Mouse (Mus musculus): ENCODE measurements at regions not wholly inside any gene's neighbourhood (a gene's known extent, or its start where the extent isn't known, plus 50 kb on each side); places are given as distances from the start of the nearest gene placed in this dataset.
"Not testable (repeated sequence)": the region's sequence is repeated elsewhere in the genome, so short reads cannot be mapped to it uniquely, and the experiment has no call there.

DNA sequence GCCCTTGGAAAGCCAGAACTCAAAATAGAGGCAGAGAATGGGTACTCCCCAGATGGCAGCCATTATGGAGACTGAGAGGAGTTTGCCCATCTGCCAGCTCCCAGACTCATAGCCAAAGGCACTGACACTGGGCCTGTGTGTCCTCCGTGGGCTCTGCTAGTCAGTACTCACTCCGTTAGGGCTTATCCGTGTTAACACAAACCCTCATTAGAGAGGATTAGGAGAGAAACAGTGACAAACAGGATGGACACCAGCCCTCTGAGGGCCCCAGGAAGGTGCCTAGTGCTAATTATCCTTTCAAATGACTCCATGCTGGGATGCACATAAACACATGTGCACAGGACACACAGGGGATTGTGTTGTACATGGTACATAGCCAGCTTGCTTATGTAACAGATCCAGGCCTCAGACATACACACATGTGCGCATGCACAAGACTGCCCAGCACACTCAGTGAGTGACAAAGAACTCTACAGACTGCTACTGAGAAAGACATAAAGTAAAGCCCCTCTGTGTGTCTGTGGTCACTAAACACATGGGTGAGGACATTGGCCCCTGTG is 267.6 kb upstream of the Irx1 start:
- 81% methylated on average over 4 of the region's 4 CpGs for WGBS (ENCODE audit: insufficient replicate concordance)
- ATAC-seq (replicated peaks; ENCODE audit: insufficient number of reproducible peaks, low FRiP score, low TSS enrichment): no peak
- no peaks in the 10 kb centered on the region for H3K9me3 ChIP-seq (replicated peaks; ENCODE audit: control insufficient read depth, low read length)
- no peak overlapping the region for H3K4me3 ChIP-seq (ENCODE audit: low read depth, low read length)
- no peak overlapping the region for H3K27ac ChIP-seq (ENCODE audit: low read depth, low read length)
- no peak overlapping the region for H3K4me2 ChIP-seq
- H3K36me3 ChIP-seq (ENCODE audit: control insufficient read depth, insufficient read depth, low read length): no peaks in the 10 kb centered on the region
- no peaks in the 10 kb centered on the region for H3K4me1 ChIP-seq (ENCODE audit: control insufficient read depth, insufficient read depth, low read length)
- H3K9ac ChIP-seq (ENCODE audit: low read depth, low read length): no peak overlapping the region
- no peaks in the 10 kb centered on the region for H3K27me3 ChIP-seq (ENCODE audit: control insufficient read depth, insufficient read depth, low read length)

DNA sequence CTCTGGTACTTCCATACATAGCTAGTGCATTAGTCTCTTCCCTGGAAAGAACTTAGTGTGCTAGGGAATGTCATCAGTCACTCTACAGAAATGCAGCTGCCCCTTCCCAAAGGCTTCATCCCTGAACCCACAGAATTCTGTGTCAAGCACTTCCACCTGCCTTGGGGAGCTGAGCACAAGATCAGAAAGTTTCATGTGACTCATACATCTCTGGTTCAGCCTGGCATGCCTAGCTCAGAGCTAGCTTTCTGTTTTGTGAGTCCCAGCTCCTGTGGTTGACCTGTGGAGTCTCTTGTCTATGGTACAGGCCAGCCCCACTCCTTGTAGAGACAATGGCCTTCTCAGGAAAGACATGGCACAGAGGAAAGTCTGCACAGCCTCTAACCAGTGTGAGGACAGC is 268.6 kb upstream of the Irx1 start:
- Histone ChIP-seq H3K9ac (ENCODE audit: low read depth, low read length) (no peak overlapping the region), H3K4me1 (ENCODE audit: control insufficient read depth, insufficient read depth, low read length) (no peaks in the 10 kb centered on the region)
- no peak for ATAC-seq (replicated peaks; ENCODE audit: insufficient number of reproducible peaks, low FRiP score, low TSS enrichment)

DNA sequence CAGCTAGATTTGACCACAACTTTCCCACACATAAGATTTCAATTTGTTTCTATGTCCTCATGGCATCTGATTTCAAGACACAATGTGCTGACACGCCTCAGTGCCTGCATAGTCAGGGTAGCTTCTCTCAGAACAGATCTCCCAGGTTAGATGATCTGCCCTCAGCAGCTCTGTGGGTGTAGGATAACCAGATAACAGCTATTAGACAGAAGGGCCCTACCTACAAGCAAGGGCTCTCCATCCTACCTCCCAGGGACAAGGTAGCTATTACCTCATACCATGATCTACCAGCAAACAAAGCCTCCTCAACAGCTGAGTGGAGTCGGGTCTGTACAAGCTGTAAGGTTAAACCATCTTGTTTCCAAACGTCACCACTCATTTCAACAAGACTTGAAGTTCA is 278.4 kb upstream of the Irx1 start:
- Histone ChIP-seq H3K9ac (ENCODE audit: low read depth, low read length) (no peak overlapping the region), H3K4me3 (ENCODE audit: low read depth, low read length) (no peak overlapping the region), H3K9me3 (replicated peaks; ENCODE audit: control insufficient read depth, low read length) (no peaks in the 10 kb centered on the region), H3K4me2 (no peak overlapping the region), H3K36me3 (ENCODE audit: control insufficient read depth, insufficient read depth, low read length) (no peaks in the 10 kb centered on the region), H3K27ac (ENCODE audit: low read depth, low read length) (no peak overlapping the region), H3K27me3 (ENCODE audit: control insufficient read depth, insufficient read depth, low read length) (no peaks in the 10 kb centered on the region), H3K4me1 (ENCODE audit: control insufficient read depth, insufficient read depth, low read length) (no peaks in the 10 kb centered on the region)
- 82% methylated on average over 3 of the region's 3 CpGs for WGBS (ENCODE audit: insufficient replicate concordance)
- no peak for ATAC-seq (replicated peaks; ENCODE audit: insufficient number of reproducible peaks, low FRiP score, low TSS enrichment)

More for the DNA sequence above, 268.6 kb upstream of the Irx1 start:
- Histone ChIP-seq H3K4me3 (ENCODE audit: low read depth, low read length) (no peak overlapping the region), H3K9me3 (replicated peaks; ENCODE audit: control insufficient read depth, low read length) (no peaks in the 10 kb centered on the region), H3K36me3 (ENCODE audit: control insufficient read depth, insufficient read depth, low read length) (no peaks in the 10 kb centered on the region), H3K4me2 (no peak overlapping the region), H3K27ac (ENCODE audit: low read depth, low read length) (no peak overlapping the region), H3K27me3 (ENCODE audit: control insufficient read depth, insufficient read depth, low read length) (no peaks in the 10 kb centered on the region)

DNA sequence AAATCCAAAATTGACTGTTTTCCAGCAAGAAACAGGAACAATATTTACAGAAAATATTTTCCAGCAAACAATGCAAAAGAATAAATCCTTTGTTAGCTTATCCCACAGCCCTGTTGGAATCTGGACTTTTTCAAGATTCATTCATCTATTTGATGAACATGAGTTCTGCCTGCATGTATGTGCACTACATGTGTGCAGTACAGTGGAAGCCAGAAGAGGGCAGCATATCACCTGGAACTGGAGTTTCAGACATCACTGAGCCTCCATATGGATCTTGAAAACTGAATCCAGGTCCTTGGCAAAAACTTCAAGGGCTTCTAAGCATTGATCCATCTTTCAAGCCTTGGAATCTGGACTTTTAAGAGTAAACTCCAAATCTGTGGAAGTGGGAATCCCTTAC is 286.9 kb upstream of the Irx1 start:
- Histone ChIP-seq H3K36me3 (ENCODE audit: control insufficient read depth, insufficient read depth, low read length) (no peaks in the 10 kb centered on the region), H3K4me2 (no peak overlapping the region), H3K9ac (ENCODE audit: low read depth, low read length) (no peak overlapping the region), H3K27ac (ENCODE audit: low read depth, low read length) (no peak overlapping the region), H3K4me1 (ENCODE audit: control insufficient read depth, insufficient read depth, low read length) (no peaks in the 10 kb centered on the region), H3K4me3 (ENCODE audit: low read depth, low read length) (no peak overlapping the region), H3K27me3 (ENCODE audit: control insufficient read depth, insufficient read depth, low read length) (no peaks in the 10 kb centered on the region), H3K9me3 (replicated peaks; ENCODE audit: control insufficient read depth, low read length) (no peaks in the 10 kb centered on the region; the same call in 1 of the 2 replicates)
- ATAC-seq (replicated peaks; ENCODE audit: insufficient number of reproducible peaks, low FRiP score, low TSS enrichment): no peak

DNA sequence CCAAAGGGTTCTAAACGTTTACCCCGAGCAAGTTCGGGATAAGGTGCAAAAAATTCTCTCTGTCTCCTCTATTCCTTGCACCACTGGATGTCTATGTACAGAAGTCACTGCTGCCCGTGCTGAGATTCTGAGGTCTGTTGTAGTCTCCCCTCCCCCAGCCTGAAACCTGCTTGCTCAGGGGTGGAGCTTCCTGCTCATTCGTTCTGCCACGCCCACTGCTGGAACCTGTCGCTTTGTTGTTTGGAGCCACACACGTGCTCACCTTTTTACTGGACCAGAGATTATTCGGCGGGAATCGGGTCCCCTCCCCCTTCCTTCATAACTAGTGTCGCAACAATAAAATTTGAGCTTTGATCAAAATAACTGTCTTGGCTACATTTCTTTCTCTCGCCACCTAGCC is 289.7 kb upstream of the Irx1 start:
- not testable (repeated sequence) for H3K27me3 ChIP-seq (ENCODE audit: control insufficient read depth, insufficient read depth, low read length); ATAC-seq (replicated peaks; ENCODE audit: insufficient number of reproducible peaks, low FRiP score, low TSS enrichment); H3K36me3 ChIP-seq (ENCODE audit: control insufficient read depth, insufficient read depth, low read length); H3K27ac ChIP-seq (ENCODE audit: low read depth, low read length); H3K4me1 ChIP-seq (ENCODE audit: control insufficient read depth, insufficient read depth, low read length); H3K9me3 ChIP-seq (replicated peaks; ENCODE audit: control insufficient read depth, low read length); H3K4me3 ChIP-seq (ENCODE audit: low read depth, low read length); H3K4me2 ChIP-seq; H3K9ac ChIP-seq (ENCODE audit: low read depth, low read length)
- WGBS (ENCODE audit: insufficient replicate concordance): 50% methylated on average over 13 of the region's 13 CpGs

DNA sequence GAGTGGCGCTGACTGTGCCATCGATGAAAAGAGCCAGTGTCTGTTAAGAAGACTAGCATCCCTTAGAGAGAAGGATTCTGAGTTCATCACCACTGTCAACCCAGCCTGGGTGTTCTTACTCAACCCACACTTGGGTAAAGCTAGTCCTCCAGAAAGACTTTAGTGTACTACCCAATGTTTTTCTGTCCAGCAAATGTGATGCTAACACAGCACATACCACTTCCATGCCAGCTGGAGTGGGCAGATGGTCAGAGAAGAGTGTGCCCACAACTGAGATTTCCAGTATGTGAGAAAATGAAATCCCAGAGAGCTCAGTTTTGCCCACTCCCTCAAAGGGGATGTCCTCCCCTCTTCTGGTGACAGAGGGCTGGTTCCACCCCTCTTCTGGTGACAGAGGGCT is 295.3 kb upstream of the Irx1 start:
- Histone ChIP-seq H3K9me3 (replicated peaks; ENCODE audit: control insufficient read depth, low read length) (no peaks in the 10 kb centered on the region), H3K27ac (ENCODE audit: low read depth, low read length) (no peak overlapping the region), H3K4me1 (ENCODE audit: control insufficient read depth, insufficient read depth, low read length) (no peaks in the 10 kb centered on the region), H3K4me2 (no peak overlapping the region), H3K9ac (ENCODE audit: low read depth, low read length) (no peak overlapping the region), H3K36me3 (ENCODE audit: control insufficient read depth, insufficient read depth, low read length) (no peaks in the 10 kb centered on the region), H3K4me3 (ENCODE audit: low read depth, low read length) (no peak overlapping the region), H3K27me3 (ENCODE audit: control insufficient read depth, insufficient read depth, low read length) (no peaks in the 10 kb centered on the region)
- 78% methylated on average over 2 of the region's 2 CpGs for WGBS (ENCODE audit: insufficient replicate concordance)
- no peak for ATAC-seq (replicated peaks; ENCODE audit: insufficient number of reproducible peaks, low FRiP score, low TSS enrichment)

DNA sequence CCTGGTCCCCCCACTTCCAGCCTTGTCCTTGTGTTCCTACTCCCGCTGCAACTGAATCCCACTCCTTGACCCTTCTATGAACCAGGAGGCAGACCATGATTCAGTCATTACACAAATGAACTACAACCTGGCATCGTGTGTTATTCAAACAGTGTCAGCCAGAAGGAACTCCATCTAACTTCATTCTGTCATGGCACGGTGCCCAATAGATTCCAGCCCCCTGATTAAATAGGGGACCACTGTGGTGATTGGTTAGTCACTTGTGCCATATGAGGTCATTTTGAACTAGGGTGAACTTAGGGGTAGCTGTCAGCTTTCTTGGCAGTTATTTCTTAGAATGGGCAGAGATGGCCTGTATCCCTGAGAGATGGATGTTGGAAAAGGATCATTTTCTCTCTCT is 300.9 kb upstream of the Irx1 start:
- no peaks in the 10 kb centered on the region for H3K9me3 ChIP-seq (replicated peaks; ENCODE audit: control insufficient read depth, low read length)
- no peak for ATAC-seq (replicated peaks; ENCODE audit: insufficient number of reproducible peaks, low FRiP score, low TSS enrichment)
- H3K27me3 ChIP-seq (ENCODE audit: control insufficient read depth, insufficient read depth, low read length): 0 out of 2 replicates have a peak, but pooled peaks cover 2% of the 10 kb centered on the region
- H3K27ac ChIP-seq (ENCODE audit: low read depth, low read length): no peak overlapping the region
- H3K36me3 ChIP-seq (ENCODE audit: control insufficient read depth, insufficient read depth, low read length): no peaks in the 10 kb centered on the region
- no peak overlapping the region for H3K4me2 ChIP-seq
- H3K4me1 ChIP-seq (ENCODE audit: control insufficient read depth, insufficient read depth, low read length): no peaks in the 10 kb centered on the region
- no peak overlapping the region for H3K4me3 ChIP-seq (ENCODE audit: low read depth, low read length)
- no peak overlapping the region for H3K9ac ChIP-seq (ENCODE audit: low read depth, low read length)
- WGBS (ENCODE audit: insufficient replicate concordance): 83% methylated on average over 3 of the region's 3 CpGs

DNA sequence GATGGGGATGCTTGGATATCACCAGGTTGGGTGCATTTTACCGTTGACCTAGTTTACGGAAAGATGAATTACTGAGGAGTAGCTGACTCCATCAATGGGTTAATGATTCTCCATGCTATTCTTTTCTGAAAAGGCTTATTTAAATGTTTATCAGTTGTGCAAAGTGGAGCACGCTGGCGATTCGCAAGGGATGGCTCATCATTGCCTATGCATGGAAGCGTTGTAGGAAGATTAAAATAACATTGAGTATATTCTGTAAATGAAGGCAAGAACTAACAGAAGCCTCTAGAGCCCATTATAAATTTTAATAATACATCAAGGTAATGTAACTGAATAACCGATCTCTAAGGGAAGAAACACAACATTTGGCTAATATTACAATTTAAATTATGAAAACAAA is 301.6 kb upstream of the Irx1 start:
- no peaks in the 10 kb centered on the region for H3K4me1 ChIP-seq (ENCODE audit: control insufficient read depth, insufficient read depth, low read length)
- H3K4me3 ChIP-seq (ENCODE audit: low read depth, low read length): no peak overlapping the region
- no peak overlapping the region for H3K4me2 ChIP-seq
- no peak for ATAC-seq (replicated peaks; ENCODE audit: insufficient number of reproducible peaks, low FRiP score, low TSS enrichment)
- H3K9ac ChIP-seq (ENCODE audit: low read depth, low read length): no peak overlapping the region
- 79% methylated on average over 7 of the region's 7 CpGs for WGBS (ENCODE audit: insufficient replicate concordance)
- H3K27ac ChIP-seq (ENCODE audit: low read depth, low read length): no peak overlapping the region
- H3K9me3 ChIP-seq (replicated peaks; ENCODE audit: control insufficient read depth, low read length): no peaks in the 10 kb centered on the region
- H3K27me3 ChIP-seq (ENCODE audit: control insufficient read depth, insufficient read depth, low read length): 0 out of 2 replicates have a peak, but pooled peaks cover 2% of the 10 kb centered on the region
- no peaks in the 10 kb centered on the region for H3K36me3 ChIP-seq (ENCODE audit: control insufficient read depth, insufficient read depth, low read length)

DNA sequence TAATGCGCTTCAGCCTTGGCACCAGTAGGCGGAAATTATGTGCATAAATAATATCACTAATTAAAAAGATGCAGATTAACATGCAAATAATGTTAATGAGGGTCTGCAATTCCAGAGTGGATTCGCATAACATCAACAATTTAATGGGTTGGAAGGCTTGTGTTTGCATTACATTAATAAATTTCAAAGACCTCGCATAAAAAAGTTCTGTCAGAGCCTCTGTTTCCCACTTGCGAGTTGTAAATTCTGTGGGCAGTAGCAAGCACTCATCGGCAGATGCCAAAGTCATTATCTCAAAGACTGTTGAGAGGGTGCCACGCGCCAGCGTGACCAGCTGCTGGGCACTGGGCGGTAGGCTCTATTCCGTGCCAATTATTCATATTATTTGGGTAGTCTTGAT is 302.1 kb upstream of the Irx1 start:
- Histone ChIP-seq H3K9me3 (replicated peaks; ENCODE audit: control insufficient read depth, low read length) (no peaks in the 10 kb centered on the region), H3K27me3 (ENCODE audit: control insufficient read depth, insufficient read depth, low read length) (0 out of 2 replicates have a peak, but pooled peaks cover 2% of the 10 kb centered on the region), H3K27ac (ENCODE audit: low read depth, low read length) (no peak overlapping the region), H3K4me3 (ENCODE audit: low read depth, low read length) (no peak overlapping the region), H3K4me2 (no peak overlapping the region), H3K36me3 (ENCODE audit: control insufficient read depth, insufficient read depth, low read length) (no peaks in the 10 kb centered on the region), H3K4me1 (ENCODE audit: control insufficient read depth, insufficient read depth, low read length) (no peaks in the 10 kb centered on the region), H3K9ac (ENCODE audit: low read depth, low read length) (no peak overlapping the region)
- ATAC-seq (replicated peaks; ENCODE audit: insufficient number of reproducible peaks, low FRiP score, low TSS enrichment): no peak
- WGBS (ENCODE audit: insufficient replicate concordance): 89% methylated on average over 11 of the region's 11 CpGs

All from heart, embryonic 11.5 days (tissue).